Mouse (Mus musculus) adrenal gland, postnatal 36 days (tissue): ENCODE measurements at regions not wholly inside any gene's neighbourhood (a gene's known extent, or its start where the extent isn't known, plus 50 kb on each side); places are given as distances from the start of the nearest gene placed in this dataset.
A peak's percentile ranks its signal among the peaks of the same experiment; 100 is the strongest.
"Not testable (repeated sequence)": the region's sequence is repeated elsewhere in the genome, so short reads cannot be mapped to it uniquely, and the experiment has no call there.

Source experiments
- DNase-seq, 2 experiments: peaks; one replicate each; pipeline ENCODE4 v3.0.0; 2021; ENCODE audit warnings: mixed read lengths in 1 of 2

DNA sequence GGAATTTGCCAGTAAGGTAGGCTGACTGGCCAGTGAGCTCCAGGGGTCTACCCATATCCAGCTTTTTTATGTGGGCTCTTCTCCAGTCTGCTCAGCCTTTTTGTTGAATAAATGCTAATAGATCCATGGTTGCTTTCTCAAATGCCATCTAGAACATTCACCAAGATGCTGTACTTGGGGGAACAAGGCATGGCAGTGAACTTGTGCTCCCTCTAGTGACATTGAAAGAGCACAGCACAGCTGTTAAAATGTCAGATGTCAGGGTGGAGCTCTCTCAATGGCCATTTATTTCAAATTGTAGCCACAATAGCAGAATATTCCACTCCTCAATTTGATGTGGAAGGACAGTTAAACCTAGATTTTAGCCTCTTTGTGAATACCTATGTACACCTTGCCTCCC lies 86.3 kb downstream of the Kcnk1 start:
- DNase-seq, result no peak

- no peak for DNase-seq
Observed at GRCm38 (mm10) chr8:126082827-126083226, 87.9 kb downstream of the Kcnk1 start.

- DNase-seq, result no peak
Observed at GRCm38 (mm10) chr8:126090772-126091171, 95.8 kb downstream of the Kcnk1 start.

GRCm38 (mm10) chr8:126094005-126094404 lies 99.0 kb downstream of the Kcnk1 start:
- no peak for DNase-seq

GRCm38 (mm10) chr8:126096056-126096455 lies 101.1 kb downstream of the Kcnk1 start:
- no peak for DNase-seq

DNA sequence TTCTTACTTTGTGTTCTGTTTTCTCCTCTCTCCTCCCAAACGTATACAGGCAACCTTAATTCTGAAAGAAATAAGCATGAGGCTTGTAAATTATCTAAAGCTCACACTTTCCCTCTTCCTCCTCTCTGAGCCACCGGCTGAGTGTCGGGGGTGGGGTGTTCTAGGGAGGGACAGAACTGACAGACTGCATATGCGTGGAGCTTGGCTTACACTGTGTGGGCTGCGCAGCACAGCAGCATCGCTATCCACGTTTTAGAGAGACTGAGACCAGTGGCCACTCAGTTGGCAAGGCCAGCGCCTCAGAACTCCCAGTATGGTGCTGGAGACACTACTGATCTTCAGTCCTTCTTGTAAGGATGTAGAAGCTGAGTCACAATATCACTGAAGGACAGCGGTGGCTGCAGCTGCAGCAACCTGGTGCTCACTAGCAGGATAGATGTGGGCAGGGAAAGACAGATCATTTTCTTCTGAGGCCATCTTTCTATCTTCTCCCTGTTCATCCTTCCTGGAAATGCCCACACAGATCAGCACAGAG lies 101.7 kb downstream of the Kcnk1 start:
- DNase-seq, result no peak

GRCm38 (mm10) chr8:126098886-126099285 lies 103.9 kb downstream of the Kcnk1 start:
- no peak for DNase-seq

- no peak for DNase-seq
Observed at GRCm38 (mm10) chr8:126099889-126100288, 104.9 kb downstream of the Kcnk1 start.

DNA sequence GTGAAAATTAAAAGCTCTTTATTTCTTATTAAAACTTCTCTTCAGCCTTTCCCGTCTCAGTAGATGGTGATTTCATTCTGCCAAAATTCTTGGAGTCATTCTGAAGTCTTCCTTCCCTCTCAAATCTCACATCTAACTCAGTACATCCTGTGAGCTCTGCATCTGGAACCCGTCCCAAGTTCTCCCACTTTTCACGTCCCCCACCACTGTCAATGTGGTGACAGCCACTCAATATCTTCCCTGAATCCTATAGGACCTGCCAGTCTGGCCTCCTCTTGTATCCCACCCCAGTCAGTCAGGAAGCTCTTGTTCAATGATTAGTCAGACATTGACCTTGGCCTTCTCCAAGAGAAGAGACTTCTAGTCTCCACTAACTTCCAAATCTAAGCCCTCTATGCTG lies 110.1 kb downstream of the Kcnk1 start:
- no peak for DNase-seq

DNA sequence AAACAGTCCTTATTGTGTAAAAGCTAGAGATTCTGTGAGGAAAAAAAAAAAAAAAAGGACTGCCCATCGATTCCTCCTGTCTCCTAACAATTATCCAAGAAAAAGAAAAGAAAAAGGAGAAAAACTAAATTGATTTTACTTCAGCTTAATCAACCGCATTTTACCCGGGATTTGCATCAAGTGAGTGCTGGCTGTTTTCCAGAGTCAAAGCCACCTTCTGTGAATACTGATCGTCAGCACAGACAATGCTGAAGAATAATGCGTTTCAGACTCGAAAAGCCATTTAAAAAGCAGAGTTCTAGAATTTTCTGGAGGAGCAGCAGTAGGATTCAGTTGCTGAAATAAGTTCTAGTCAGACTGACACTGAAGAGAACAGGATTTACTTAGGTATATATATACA lies 131.1 kb downstream of the Kcnk1 start:
- DNase-seq, result no peak

DNA sequence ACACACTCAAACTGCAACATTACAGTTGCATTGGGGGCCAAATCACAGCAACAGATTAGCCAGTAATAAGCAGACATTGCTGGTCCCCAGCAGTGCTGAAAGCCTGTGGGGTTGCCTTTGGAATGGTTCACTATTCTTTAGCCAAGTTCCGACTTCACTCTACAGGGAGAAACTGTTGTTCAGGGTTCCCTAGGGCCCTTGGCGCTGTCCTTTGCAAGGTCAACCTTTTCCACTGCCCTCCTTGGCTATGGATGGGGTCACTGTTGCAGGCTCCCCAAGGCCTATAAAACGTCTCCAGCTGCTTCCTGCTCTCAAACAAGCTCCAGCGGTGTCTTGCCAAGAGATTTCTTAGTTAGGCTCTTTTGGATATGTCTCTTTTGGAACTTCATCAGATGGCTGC lies 137.1 kb downstream of the Kcnk1 start:
- DNase-seq, result peak in 1 of 2 experiments; percentile 5

- DNase-seq, result not testable (repeated sequence)
Observed at GRCm38 (mm10) chr8:126132918-126133317, 137.9 kb downstream of the Kcnk1 start.

DNA sequence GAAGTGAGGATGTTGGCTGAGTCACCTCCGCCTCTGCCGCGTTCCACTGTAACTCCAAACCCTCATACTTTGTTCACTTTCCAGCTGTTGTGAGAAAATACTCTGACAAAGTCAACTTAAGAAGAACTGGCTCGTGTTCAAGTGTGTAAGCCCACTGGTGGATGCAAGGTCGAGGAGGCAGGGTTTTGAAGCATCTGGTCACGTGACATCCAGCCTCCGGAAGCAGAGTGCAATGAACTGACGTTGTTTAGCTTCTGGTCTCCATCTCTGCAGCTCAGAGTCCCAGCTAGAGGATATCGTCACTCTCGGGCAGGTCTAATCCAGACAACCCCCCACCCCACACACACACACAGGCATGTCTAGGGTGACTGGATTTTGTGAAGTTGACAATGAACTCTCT lies 140.1 kb downstream of the Kcnk1 start:
- DNase-seq, result no peak

GRCm38 (mm10) chr8:126135573-126135972 lies 140.6 kb downstream of the Kcnk1 start:
- DNase-seq, result no peak

DNA sequence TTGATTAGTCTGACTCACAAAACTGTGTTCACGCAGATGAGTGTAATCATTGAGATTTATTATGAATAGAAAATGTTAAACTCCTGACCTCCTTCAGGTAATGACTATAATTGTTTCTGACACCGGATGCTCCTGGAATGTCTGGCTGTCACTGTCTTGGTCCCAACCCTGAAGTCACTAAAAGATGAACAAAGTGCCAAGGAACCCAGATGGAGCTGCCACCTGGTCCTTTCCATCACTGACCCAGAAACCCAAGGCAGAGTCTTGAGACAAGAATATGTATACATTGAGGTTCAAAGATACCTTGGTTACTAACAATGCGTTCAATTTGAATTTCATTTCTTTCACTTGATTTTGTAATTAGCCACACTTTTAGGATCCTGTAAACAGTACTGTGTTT lies 142.0 kb downstream of the Kcnk1 start:
- no peak for DNase-seq

DNA sequence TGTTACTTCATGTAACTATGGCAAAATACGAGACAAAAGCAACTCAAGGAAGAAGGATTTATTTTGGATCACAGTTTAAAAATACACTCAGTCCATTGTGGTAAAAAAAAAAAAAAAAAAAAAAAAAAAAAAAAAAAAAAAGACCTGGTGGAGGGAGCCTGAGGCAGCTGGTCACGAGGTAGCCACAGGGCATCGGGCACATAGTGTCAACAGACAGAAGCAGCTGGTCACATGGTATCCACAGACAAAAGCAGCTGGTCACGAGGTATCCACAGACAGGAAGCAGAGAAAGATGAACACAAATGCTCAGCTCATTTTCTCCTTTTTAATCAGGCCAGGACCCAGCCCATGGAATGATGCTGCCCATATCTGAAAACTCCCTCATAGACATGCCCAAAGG lies 142.5 kb downstream of the Kcnk1 start:
- no peak for DNase-seq

- peak; percentile 36 to 40 for DNase-seq
Observed at GRCm38 (mm10) chr8:126138645-126139545, 143.9 kb downstream of the Kcnk1 start.

DNA sequence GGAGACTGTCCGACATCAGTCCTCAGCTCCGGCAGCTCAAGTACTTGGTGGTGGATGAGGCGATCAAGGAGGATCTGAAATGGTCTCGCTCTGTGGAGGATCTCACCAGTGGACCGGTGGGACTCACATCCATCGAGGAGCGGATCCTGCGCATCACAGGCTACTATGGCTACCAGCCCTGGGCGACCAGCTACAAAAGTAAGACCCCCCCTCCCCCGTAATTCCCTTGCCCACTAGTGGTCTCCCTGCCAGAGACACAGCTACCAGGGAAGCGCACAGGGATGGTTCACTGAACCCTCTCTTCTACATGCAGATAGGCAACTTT lies 144.5 kb downstream of the Kcnk1 start:
- DNase-seq, result no peak

- no peak for DNase-seq
Observed at GRCm38 (mm10) chr8:126140998-126141397, 146.0 kb downstream of the Kcnk1 start.

DNA sequence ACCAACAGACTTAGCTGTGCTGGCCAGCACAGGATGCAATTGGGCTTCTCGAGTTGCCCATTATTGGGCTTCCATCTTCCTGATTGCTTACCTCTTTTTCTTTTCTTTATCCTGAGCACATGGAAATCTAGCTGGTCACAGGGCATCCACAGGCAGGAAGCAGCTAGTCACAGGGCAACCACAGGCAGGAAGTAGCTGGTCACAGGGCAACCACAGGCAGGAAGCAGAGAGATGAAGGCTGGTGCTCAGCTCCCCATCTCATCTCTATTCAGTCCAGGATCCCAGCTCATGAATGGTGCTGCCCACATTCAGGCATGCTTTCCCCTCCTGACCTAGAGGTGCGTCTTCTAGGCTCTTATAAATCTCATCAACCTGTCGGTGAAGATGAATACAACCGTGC lies 146.8 kb upstream of the Slc35f3 start:
- no peak for DNase-seq

- DNase-seq, result no peak
Observed at GRCm38 (mm10) chr8:126153955-126154354, 144.4 kb upstream of the Slc35f3 start.

DNA sequence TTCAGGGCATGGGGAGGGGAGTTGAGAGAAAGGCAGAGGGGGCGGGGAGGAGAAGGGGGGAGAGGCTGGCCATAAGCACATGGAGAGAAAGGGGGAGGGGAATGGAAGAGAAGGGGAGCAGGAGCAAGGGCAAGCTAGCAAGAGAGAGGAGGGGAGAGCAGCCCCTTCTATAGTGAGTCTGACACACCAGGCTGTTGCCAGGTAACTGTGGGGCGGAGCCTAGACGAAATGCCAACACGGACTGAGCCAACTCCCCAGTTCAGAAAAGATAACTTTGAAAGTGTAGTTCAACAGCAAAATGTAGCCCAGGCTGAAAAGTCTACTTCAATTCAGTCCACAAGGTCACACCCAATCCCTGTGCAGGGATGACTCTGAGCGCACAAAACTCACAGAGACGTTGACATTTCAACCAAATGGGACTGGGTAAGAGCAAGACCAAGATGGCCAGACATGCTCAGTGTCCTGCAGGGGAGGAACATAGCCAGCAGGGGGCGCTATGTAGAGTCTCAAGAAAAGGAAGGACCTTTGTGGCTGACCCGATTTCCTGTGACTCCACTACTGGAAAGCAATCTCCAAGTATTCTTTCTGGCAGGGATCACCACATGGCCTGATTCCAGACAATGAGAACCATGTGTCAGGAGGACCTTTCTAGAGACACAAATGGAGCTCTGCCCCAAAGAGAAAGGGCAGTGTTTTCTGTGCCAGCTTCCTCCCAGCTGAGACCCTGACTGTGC lies 140.7 kb upstream of the Slc35f3 start:
- DNase-seq, result peak; percentile 34 to 49

- DNase-seq, result no peak
Observed at GRCm38 (mm10) chr8:126159485-126159884, 138.9 kb upstream of the Slc35f3 start.
